Mouse (Mus musculus) neutrophil, adult 5-6 weeks (primary cell): ENCODE data around the gene Pde4b. TPM values are rescaled to one million over a fixed set of nuclear protein-coding genes. Genes with fewer than 3 reads are reported as not detected.

Experiments
- ATAC-seq: fragments of 151-379, 151-347 bp; 2 replicates; pipeline ENCODE4 v1.8.0; 2017; ENCODE audit warnings: mild to moderate bottlenecking, moderate TSS enrichment; ENCODE audit not compliant: insufficient number of reproducible peaks, poor library complexity, low FRiP score, severe bottlenecking; ENCODE audit errors: extremely low read depth
- total RNA-seq: library from RNA; stranded (forward); fragments of 200-1000 nt; gene quantifications from 2 replicates; pipeline ENCODE4 v1.2.3, GENCODE M21; 2017

Gene Pde4b
- total RNA-seq, 1 experiment from 2014 or later = 238 TPM

DNA sequence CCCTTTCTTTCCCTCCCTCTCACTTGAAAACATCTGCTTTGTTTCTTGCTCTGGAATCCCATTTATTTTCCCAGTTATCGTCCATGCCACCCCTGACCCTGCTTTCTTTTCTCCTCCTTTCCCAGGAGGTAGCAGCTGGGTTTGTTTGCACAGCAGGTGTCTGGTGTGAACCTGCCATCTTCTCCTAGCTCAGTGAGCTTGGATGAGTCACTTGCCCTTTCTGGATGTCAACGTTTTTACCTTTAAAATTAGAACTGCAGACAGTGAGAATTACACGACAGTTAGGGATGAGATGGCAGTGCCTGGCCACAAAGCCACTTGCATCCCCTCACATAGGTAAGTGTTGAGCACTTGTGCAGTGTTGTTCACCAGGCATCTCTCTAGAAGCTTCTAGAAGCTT is 84.3 kb downstream of the Pde4b start:
- ATAC-seq = no peak

DNA sequence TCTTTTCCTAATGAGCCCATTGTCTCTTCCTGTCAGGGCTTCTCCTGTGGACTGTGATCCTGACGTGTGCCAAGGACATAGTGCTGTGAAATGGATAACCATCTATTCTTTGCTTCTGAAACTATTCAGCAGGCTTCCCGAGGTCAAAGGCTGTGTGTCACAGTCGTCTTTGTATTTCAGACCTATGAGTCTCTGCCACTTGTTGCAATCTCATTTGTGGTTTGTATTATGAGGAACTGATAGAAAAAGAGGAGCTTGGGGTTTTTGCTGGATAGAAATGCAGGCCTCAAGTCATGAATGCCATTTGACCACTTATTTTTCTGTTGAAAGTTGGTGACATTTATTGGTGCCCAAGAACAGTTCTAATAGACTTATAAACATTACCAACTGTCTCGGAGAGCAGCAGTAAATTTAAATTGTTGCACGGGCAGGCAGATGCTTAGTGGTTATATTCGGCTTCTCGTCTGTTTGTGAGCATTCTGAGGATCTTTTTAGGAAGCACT is 85.4 kb downstream of the Pde4b start:
- no peak for ATAC-seq

GRCm38 (mm10) chr4:102175985-102176384 is 88.6 kb downstream of the Pde4b start:
- no peak for ATAC-seq

DNA sequence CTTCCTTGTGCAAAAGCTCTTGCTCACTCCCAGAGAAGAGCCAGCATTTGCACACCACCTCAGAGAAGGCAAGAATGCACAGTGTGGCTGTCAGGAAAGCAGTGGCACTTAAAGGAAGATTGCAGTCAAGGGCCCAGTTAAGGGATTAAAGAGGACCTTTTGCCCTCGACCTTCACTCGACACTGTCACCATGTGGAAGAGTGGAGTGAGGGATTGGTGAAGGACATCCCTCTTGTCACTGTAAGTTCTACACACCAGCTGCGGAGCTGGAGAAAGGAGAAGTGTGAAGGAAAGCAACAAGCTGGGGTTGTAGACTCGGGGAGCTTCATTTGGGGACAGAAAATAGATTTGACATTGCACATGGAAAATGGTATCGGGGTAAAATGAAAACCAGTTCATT is 89.9 kb downstream of the Pde4b start:
- no peak for ATAC-seq

DNA sequence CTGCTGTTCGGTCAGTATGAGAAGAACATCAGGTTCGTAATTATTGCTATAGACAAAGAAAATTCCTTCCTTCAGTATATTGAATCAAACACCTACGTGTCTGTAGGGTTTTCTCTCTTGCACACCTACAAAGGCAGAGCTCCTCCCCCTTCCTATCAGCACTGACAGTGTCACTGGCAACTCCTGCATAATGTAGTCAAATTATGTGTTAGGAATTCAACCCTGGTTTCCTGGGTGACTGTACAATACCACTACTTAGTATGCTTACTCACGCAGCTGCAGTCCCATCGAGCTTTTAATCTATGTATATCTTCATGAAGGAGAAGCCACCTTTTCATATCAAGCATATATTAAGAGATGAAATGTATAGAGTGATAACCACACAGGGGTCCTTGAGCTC is 99.5 kb downstream of the Pde4b start:
- ATAC-seq = no peak

- ATAC-seq = no peak
These were observed 110.4 kb downstream of the Pde4b start for GRCm38 (mm10) chr4:102197707-102198106.

DNA sequence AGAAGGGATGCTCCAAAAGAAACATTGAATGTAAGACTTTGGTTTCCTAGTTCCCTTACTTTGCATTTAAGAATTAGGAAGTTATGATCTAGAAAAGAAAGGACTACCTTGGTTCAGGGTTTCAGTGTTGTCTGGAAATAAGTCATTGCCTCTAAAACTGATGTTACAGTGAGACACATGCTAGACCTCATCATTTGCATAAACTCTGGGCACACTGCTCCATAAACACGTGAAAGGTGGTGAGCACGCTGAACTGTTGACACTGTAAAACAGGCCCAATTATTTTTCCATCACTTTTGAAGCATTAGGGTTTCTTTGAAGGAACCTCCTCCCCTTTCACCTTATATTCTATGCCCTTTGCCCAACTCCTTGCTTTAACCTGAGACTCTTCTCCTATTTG is 122.4 kb downstream of the Pde4b start:
- no peak for ATAC-seq

DNA sequence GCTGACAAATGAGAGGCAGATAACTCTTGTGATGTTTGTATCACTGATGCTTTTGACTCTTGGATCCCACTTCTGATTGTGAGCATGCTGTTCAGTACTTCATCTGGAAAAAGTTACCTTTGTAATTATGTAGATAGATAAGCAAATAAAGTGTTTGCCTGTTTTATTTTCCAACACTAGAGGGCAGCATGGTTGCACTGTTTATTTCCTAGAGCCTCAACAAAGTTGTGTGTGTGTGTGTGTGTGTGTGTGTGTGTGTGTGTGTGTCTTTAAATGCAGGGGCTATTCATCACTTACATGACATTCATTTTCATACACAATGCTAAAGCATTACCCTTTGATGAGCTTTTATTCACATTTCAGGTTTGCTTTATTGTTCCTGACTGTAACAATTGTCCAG is 139.4 kb downstream of the Pde4b start:
- ATAC-seq = no peak

DNA sequence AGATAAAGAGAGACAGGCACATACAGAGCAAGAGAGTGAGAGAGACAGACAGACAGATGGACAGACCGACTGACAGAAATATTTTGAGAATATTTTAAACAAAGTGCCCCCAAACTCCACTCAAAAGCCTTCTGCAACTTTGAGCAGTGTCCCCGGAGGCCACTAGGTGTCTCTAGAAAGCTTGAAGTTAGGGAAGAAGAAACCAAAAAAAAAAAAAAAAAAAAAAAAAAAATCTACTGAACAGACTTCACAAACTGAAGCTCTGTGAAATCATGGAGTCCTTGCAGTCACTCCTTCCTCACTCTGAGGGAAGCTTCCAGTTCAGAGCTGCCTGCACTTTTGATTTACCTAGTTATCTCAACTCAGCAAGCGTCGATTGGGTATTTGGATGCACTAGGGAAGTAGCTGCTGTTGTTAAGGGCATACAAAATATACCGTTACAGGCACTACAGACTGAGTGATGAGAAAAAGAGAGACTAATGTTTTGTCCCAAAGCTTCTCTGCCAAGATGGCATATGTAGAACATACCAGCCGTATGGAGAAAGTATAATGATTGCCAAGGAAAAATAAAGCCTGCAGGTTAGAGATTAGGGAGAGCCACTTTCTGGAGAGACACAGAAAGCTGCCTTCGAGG is 141.7 kb downstream of the Pde4b start:
- no peak for ATAC-seq

DNA sequence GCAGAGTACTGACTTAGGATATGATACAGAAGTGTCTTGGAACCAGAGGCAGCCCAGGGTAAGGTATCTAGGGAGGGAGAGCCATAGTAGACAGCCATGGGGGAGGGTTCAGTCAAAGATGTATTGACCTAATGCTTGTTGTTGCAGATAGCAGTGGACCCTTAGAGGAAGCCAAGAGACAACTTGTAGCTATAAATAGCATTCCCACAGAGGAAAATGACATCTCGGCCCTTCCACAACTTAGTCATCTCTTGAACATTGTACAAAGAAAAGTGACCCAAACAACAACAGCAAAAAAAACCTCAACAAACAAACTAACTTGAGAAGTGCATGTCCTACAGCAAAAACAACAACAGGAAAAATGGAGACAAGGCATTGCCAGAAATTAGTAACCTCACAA is 143.6 kb downstream of the Pde4b start:
- no peak for ATAC-seq

DNA sequence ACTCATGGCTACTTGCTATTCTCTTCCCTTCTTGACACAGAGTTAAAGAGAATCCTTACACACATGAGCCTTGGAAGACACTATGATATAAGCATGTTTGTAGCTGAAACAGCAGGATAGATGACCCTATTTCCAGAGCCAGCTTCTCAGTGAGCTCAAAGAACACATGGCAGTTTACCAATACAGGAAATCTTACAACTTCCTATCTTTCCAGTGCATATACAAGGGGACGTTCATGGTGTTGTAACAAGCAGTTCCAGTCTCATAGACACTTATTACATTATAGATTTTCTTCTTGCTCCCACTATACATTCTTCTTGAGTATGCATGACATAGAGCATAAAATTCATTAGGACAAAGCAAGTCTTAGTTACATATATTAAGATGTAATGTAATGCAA is 146.3 kb downstream of the Pde4b start:
- no peak for ATAC-seq

DNA sequence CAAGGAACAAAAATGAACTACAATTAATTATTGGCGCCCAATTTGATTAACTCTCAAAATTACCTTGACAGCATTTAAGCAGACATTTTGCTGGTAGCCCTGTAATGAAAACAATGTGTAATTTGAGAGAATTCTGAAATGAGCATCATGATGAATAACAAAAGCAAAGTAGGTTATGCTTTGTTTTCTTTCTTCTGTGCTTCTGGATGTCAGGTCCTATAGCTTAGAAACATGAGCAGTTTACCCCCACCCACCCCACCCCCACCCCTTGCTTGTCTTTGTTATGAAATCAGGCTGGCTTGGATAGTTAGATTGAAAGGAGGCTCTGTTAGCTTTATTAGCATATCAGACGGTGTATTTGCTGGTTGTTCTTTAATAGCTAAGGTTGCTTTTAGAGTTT is 147.8 kb downstream of the Pde4b start:
- no peak for ATAC-seq

DNA sequence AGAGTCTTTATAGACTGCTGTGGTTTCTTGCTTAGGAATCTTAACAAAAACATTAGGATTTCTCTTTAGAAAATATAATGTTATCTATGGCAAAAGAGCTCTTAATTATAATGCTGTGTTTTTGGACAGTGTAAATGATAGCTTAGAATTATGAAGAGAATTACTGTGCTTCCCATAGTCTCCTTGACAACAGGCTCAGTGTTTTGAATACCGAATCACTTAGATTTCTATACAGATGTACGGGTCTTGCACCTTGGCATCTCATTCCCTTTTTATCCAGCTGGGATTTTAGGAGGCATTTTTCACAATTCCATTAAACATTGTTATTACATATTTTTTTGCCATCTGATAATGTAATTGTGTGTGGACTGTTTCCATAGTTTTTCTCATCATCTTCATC is 151.8 kb downstream of the Pde4b start:
- no peak for ATAC-seq

GRCm38 (mm10) chr4:102239657-102240390 is 152.5 kb downstream of the Pde4b start:
- no peak for ATAC-seq

- no peak for ATAC-seq
These were observed 153.5 kb downstream of the Pde4b start for GRCm38 (mm10) chr4:102240754-102241427.

DNA sequence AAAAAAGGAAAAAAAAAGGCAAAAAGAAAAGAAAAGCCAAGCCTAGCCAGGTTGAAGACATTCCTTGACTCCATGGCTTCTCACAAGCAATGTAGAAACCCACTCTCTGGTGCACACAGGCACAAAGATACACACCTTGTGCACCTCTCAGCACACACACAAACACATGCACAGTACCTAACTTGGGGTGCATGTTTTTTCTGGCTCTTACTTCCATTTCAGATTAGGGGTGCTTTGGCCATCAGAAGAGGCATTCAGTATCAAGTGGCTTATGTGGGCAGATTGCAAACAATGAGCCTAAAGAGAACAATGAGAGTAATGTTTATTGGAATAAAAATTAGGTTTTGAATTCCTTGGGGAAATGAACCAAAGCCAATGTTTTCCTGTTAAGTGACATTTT is 166.7 kb downstream of the Pde4b start:
- no peak for ATAC-seq

DNA sequence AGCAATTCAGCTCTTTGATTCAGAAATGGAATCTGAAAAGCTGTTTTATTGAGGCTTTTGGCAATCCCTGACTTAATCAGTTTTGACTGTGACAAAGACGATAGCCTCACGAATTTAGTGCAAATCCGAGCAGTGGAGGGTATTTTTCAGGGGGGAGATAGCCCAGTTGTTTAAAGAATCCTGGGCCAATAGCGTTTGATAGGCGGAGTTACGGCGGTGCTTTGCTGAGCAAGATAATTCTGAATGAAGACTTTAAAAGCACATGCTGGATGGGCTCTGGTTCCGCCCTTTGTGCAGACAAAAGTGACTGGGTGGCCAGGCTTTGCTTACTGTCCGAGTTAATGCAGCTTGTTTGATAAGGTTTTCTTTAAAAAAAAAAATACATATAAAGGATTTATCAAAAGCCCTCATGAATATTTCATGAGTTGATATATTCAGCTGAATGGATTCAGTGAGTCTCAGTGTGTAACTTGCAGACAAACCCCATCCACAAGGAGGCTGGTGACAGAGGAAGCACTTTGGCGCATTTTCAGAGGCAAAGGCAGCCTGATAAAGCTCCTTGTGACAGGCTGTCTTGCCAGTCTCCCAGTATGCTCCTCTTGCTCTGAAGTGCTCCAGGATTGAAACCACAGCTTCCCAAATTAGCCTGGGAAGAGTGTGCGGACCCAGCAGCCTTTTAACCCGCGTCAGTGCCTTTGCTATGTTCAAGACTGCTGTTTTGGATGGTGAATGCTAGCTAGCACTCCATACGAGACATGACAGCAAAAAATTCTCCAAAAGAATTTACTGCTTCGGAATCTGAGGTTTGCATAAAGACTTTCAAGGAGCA is 167.3 kb downstream of the Pde4b start:
- ATAC-seq = no peak

DNA sequence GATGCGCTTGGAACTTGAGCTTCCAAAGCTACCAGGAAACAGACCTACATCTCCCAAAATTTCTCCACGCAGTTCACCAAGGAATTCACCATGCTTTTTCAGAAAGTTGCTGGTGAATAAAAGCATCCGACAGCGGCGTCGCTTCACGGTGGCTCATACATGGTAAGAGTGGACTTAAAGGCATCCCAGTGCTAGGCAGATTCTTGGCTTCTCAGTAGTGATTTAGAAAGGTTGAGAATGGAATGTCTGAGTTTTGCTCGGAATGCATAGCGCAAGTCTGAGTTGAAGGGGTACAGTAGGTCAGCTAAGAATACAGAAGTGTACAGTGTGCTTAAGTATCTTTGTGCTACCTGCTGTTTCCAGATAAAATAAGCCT is 167.9 kb downstream of the Pde4b start:
- ATAC-seq = no peak

- no peak for ATAC-seq
These were observed 169.0 kb downstream of the Pde4b start for GRCm38 (mm10) chr4:102256170-102256960.
